Mouse (Mus musculus) thymus, adult 2 months (tissue): ENCODE results near the gene Gria2. TPM values are rescaled to one million over a fixed set of nuclear protein-coding genes. Genes with fewer than 3 reads are reported as not detected.

Experiments used
- DNase-seq: peaks from one replicate; pipeline ENCODE4 v3.0.0; 2021
- H3K27ac ChIP-seq: fragments of 200-500 bp; 2 replicates; pipeline ENCODE4 v1.5.1; 2012; ENCODE audit warnings: low read length, control low read depth; ENCODE audit not compliant: control insufficient read depth, insufficient read depth
- H3K27me3 ChIP-seq: fragments of 200-500 bp; 2 replicates; pipeline ENCODE4 v1.6.1; 2012; ENCODE audit warnings: mild to moderate bottlenecking, low read length, moderate library complexity, mixed read lengths; ENCODE audit not compliant: control insufficient read depth, insufficient read depth
- H3K36me3 ChIP-seq: fragments of 200-500 bp; 2 replicates; pipeline ENCODE4 v1.6.1; 2012; ENCODE audit warnings: mild to moderate bottlenecking, low read length, moderate library complexity; ENCODE audit not compliant: control insufficient read depth, insufficient read depth
- H3K4me1 ChIP-seq: fragments of 200-500 bp; replicated peaks from 2 replicates; pipeline ENCODE4 v1.6.1; 2012; ENCODE audit warnings: low read length; ENCODE audit not compliant: control insufficient read depth, insufficient read depth
- H3K4me3 ChIP-seq: fragments of 200-500 bp; 2 replicates; pipeline ENCODE4 v1.5.1; 2012; ENCODE audit warnings: mild to moderate bottlenecking, low read length, control low read depth, moderate library complexity; ENCODE audit not compliant: control insufficient read depth, insufficient read depth
- CTCF ChIP-seq: fragments of 200-500 bp; IDR thresholded peaks from 2 replicates; pipeline ENCODE4 v1.5.1; 2012; ENCODE audit warnings: mild to moderate bottlenecking, control low read depth, low read length, moderate library complexity, borderline replicate concordance; ENCODE audit not compliant: control insufficient read depth, poor library complexity, insufficient read depth; ENCODE audit errors: extremely low read depth
- POLR2A ChIP-seq: fragments of 200-500 bp; IDR thresholded peaks from 2 replicates; pipeline ENCODE4 v1.6.1; 2012; ENCODE audit warnings: mild to moderate bottlenecking, low read length, control low read depth, moderate library complexity; ENCODE audit not compliant: control insufficient read depth, poor library complexity, insufficient read depth; ENCODE audit errors: extremely low read depth
- WGBS: fragments of 180-500 bp; shearing (Covaris S2); methylation state at CpG from one replicate; pipeline ENCODE4 v1.1.7; 2018; 5-methylcytosine and 5-hydroxymethylcytosine counted together
- polyA plus RNA-seq: library from polyadenylated mRNA; depleted of rRNA; stranded (reverse); fragments of >200 nt; gene quantifications from 2 replicates; pipeline ENCODE4 v1.2.3, GENCODE M21; 2012; rRNA removed

The Gria2 gene
- polyA plus RNA-seq, 1 experiment, result 0.28 TPM

GRCm38 (mm10) chr3:80702173-80702572, 100.5 kb downstream of the Gria2 start:
- Histone ChIP-seq H3K4me1 (no peaks in the 10 kb centered on the region), H3K27ac (no peak overlapping the region), H3K4me3 (no peak overlapping the region), H3K27me3 (no peaks in the 10 kb centered on the region), H3K36me3 (no peaks in the 10 kb centered on the region)
- WGBS, result 93% methylated on average over 3 of the region's 3 CpGs
- TF ChIP-seq POLR2A (no peak), CTCF (no peak)
- DNase-seq, result no peak

- 87% methylated on average over 4 of the region's 4 CpGs for WGBS
- TF ChIP-seq CTCF (no peak), POLR2A (no peak)
Measured at GRCm38 (mm10) chr3:80697523-80697922, 105.1 kb downstream of the Gria2 start.

DNA sequence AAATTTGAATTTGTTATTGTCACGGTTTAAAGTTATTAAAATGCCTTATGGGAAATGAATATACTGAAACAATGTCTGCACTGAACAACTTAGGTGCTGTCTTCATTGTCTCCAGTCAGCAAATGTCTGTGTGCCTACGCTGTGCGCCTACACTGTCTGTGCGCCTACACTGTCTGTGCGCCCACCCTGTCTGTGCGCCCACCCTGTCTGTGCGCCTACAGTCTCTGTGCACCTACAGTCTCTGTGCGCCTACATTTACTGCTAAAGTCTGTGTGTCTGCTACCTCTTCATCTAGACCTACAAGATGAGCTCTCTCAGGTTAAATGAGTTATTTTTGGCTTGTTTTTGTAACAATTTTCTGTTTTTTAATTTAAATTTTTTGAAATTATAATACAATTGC, 107.7 kb downstream of the Gria2 start:
- no peaks in the 10 kb centered on the region for H3K4me1 ChIP-seq
- H3K36me3 ChIP-seq, result no peaks in the 10 kb centered on the region
- TF ChIP-seq POLR2A, result no peak
- TF ChIP-seq CTCF, result no peak
- 97% methylated on average over 8 of the region's 8 CpGs for WGBS
- H3K27me3 ChIP-seq, result no peaks in the 10 kb centered on the region
- no peak for DNase-seq
- no peak overlapping the region for H3K27ac ChIP-seq
- H3K4me3 ChIP-seq, result no peak overlapping the region

More at GRCm38 (mm10) chr3:80697523-80697922, 105.1 kb downstream of the Gria2 start:
- no peak overlapping the region for H3K4me3 ChIP-seq
- no peaks in the 10 kb centered on the region for H3K36me3 ChIP-seq
- DNase-seq, result no peak
- no peaks in the 10 kb centered on the region for H3K4me1 ChIP-seq
- no peaks in the 10 kb centered on the region for H3K27me3 ChIP-seq
- H3K27ac ChIP-seq, result no peak overlapping the region

GRCm38 (mm10) chr3:80665105-80665504, 137.5 kb downstream of the Gria2 start:
- 90% methylated on average over 5 of the region's 5 CpGs for WGBS
- Histone ChIP-seq H3K4me1 (no peaks in the 10 kb centered on the region), H3K4me3 (no peak overlapping the region), H3K27ac (no peak overlapping the region), H3K27me3 (no peaks in the 10 kb centered on the region), H3K36me3 (no peaks in the 10 kb centered on the region)
- TF ChIP-seq POLR2A (no peak), CTCF (no peak)
- no peak for DNase-seq

DNA sequence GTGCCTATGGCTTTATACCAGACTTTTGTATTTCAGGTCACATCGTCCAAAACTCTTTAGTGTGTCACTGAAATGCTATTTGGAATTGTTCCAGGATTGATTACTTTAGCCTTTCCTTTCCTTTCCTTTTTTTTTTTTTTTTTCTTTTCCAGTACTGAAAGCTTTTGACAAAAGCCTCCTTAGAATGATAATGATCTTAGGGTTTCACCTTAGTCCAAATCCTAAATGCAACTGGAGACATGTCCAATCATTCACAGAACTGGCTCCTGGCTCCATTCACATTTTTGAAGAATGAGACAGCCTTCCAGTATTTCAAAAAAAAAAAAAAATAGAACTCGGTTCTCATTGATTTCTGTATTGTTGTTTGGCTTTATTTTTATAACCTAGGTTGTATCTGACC, 139.3 kb downstream of the Gria2 start:
- Histone ChIP-seq H3K4me3 (no peak overlapping the region), H3K4me1 (no peaks in the 10 kb centered on the region), H3K27me3 (no peaks in the 10 kb centered on the region), H3K36me3 (no peaks in the 10 kb centered on the region), H3K27ac (no peak overlapping the region)
- no peak for DNase-seq
- no peak for TF ChIP-seq POLR2A
- no peak for TF ChIP-seq CTCF
- WGBS, result 81% methylated on average over 2 of the region's 2 CpGs

- 86% methylated on average over 3 of the region's 3 CpGs for whole genome bisulfite sequencing
- no peak for TF ChIP-seq CTCF
- TF ChIP-seq POLR2A, result no peak
- H3K27ac ChIP-seq, result no peak overlapping the region
Measured at GRCm38 (mm10) chr3:80661838-80662237, 140.8 kb downstream of the Gria2 start.

GRCm38 (mm10) chr3:80652213-80652612, 150.4 kb downstream of the Gria2 start:
- DNase-seq, result no peak
- WGBS, result 90% methylated on average over 5 of the region's 5 CpGs
- H3K4me1 ChIP-seq, result no peaks in the 10 kb centered on the region
- no peaks in the 10 kb centered on the region for H3K36me3 ChIP-seq
- no peak overlapping the region for H3K27ac ChIP-seq
- no peak overlapping the region for H3K4me3 ChIP-seq
- TF ChIP-seq CTCF (no peak), POLR2A (no peak)
- no peaks in the 10 kb centered on the region for H3K27me3 ChIP-seq

More at GRCm38 (mm10) chr3:80661838-80662237, 140.8 kb downstream of the Gria2 start:
- no peak for DNase-seq
- H3K36me3 ChIP-seq, result no peaks in the 10 kb centered on the region
- no peak overlapping the region for H3K4me3 ChIP-seq
- H3K27me3 ChIP-seq, result no peaks in the 10 kb centered on the region
- no peaks in the 10 kb centered on the region for H3K4me1 ChIP-seq

Other genes starting within 250 kb of the Gria2 start
- gene Glrb, start 110.8 kb upstream of the Gria2 start, polyA plus RNA-seq, result 0.34 TPM in 2 replicates
- 1.3 and 1.8 TPM in 2 replicates for gene Pdgfc, start 233.6 kb upstream of the Gria2 start, polyA plus RNA-seq